Mouse (Mus musculus) left cerebral cortex, postnatal 4 days (tissue): ENCODE measurements around the gene Emc8. TPM values are rescaled to one million over a fixed set of nuclear protein-coding genes. Genes with fewer than 3 reads are reported as not detected.
A peak's percentile ranks its signal among the peaks of the same experiment; 100 is the strongest.

Source experiments
- DNase-seq: peaks from one replicate; pipeline ENCODE4 v3.0.0-alpha.2; 2022
- intact Hi-C: fragments of 180-260 bp; cut with DNase I; formaldehyde crosslinking; loops from one replicate; pipeline ENCODE4 v1.15.1; 2025
- total RNA-seq, 2 experiments: library from RNA; stranded (reverse); gene quantifications; 2 replicates each; pipeline ENCODE4 v1.2.3; 2021

Gene Emc8
- total RNA-seq = 10 to 100 TPM; 68.7 to 69.7 TPM

GRCm38 (mm10) chr8:120668374-120668905 is at the start of gene Emc8:
Emc8 (minus strand) TSS chr8:120668573.
- peak; percentile 37 for DNase-seq
- intact Hi-C loops = no loop called here

GRCm38 (mm10) chr8:120715996-120716680 is 47.8 kb upstream of the Emc8 start:
- intact Hi-C loops = no loop called here
- no peak for DNase-seq

GRCm38 (mm10) chr8:120715200-120715599 is 46.8 kb upstream of the Emc8 start:
- DNase-seq = no peak
- intact Hi-C loops = no loop called here

- no peak for DNase-seq
- intact Hi-C loops = no loop called here
Measured at GRCm38 (mm10) chr8:120709176-120709575, 40.8 kb upstream of the Emc8 start.

- intact Hi-C loops = no loop called here
- DNase-seq = no peak
Measured at GRCm38 (mm10) chr8:120706193-120706592, 37.8 kb upstream of the Emc8 start.

- intact Hi-C loops = no loop called here
- no peak for DNase-seq
Measured at GRCm38 (mm10) chr8:120705163-120705562, 36.8 kb upstream of the Emc8 start.

- DNase-seq = no peak
- intact Hi-C loops = no loop called here
Measured at GRCm38 (mm10) chr8:120704203-120704602, 35.8 kb upstream of the Emc8 start.

GRCm38 (mm10) chr8:120701758-120702465 is 33.5 kb upstream of the Emc8 start:
- intact Hi-C loops = no loop called here
- DNase-seq = no peak

- DNase-seq = no peak
- intact Hi-C loops = no loop called here
Measured at GRCm38 (mm10) chr8:120700053-120700452, 31.7 kb upstream of the Emc8 start.

- DNase-seq = no peak
- intact Hi-C loops = no loop called here
Measured at GRCm38 (mm10) chr8:120699565-120699964, 31.2 kb upstream of the Emc8 start.

- intact Hi-C loops = no loop called here
- DNase-seq = no peak
Measured at GRCm38 (mm10) chr8:120699079-120699478, 30.7 kb upstream of the Emc8 start.

GRCm38 (mm10) chr8:120698426-120698825 is 30.1 kb upstream of the Emc8 start:
- intact Hi-C loops = no loop called here
- DNase-seq = no peak

GRCm38 (mm10) chr8:120697979-120698272 is 29.6 kb upstream of the Emc8 start:
- intact Hi-C loops = no loop called here

GRCm38 (mm10) chr8:120697154-120697978 is 29.0 kb upstream of the Emc8 start:
- intact Hi-C loops = no loop called here
- peak; percentile 88 for DNase-seq

More at GRCm38 (mm10) chr8:120697979-120698272, 29.6 kb upstream of the Emc8 start:
- no peak for DNase-seq

GRCm38 (mm10) chr8:120696401-120697153 is 28.2 kb upstream of the Emc8 start:
- peak; percentile 55 for DNase-seq

GRCm38 (mm10) chr8:120693861-120694493 is 25.6 kb upstream of the Emc8 start:
- intact Hi-C loops = no loop called here
- no peak for DNase-seq

More at GRCm38 (mm10) chr8:120696401-120697153, 28.2 kb upstream of the Emc8 start:
- intact Hi-C loops = no loop called here

GRCm38 (mm10) chr8:120692934-120693333 is 24.6 kb upstream of the Emc8 start:
- intact Hi-C loops = no loop called here
- no peak for DNase-seq

GRCm38 (mm10) chr8:120688511-120688910 is 20.1 kb upstream of the Emc8 start:
- no peak for DNase-seq
- intact Hi-C loops = no loop called here

GRCm38 (mm10) chr8:120687786-120688185 is 19.4 kb upstream of the Emc8 start:
- DNase-seq = peak; percentile 32
- intact Hi-C loops = no loop called here

GRCm38 (mm10) chr8:120686576-120686975 is 18.2 kb upstream of the Emc8 start:
- DNase-seq = no peak
- intact Hi-C loops = no loop called here
